Mouse (Mus musculus): ENCODE data around the gene Nt5c1a.

Nt5c1a gene

DNA sequence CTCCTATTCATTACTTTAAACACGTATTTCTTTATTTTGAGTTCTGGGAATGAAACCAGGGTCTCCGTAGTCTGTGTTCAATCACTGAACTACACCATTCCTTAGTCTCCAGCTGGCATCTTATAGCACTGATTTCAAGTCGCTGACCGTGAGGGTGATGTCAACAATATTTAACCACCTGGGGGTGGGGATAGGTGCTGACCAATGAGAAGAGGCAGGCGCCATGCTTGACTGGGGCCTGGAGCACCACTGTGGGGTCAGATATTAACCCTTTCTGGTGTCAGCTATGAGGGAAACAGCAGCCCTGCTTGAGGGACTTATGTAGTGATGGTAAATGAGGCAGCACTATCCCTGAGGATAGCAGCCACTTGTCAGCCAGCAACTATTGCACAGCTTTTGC, 10.1 kb downstream of the Nt5c1a start:
- DNase-seq (ENCODE audit: low spot score in 2 of 2) = no peak

DNA sequence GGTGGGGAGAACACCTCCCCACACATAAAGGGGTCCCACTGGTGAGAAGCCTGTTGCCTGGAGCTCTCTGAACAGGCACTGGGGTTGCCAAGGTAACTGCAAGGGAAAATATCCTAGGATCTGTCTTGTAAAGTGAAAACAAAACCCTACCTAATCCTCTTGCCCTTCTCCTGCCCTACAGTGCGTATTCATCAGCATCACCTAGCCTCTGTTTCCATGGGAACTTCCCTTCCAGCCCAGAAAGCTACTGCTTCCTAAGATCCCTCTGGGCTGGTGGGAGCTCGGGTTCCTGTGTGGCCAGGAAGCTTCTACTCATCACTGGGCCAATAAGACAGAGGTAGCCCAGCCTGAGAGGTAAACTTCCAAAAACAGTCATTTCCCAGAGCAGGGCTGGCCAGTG, 11.0 kb downstream of the Nt5c1a start:
- no peak for DNase-seq (ENCODE audit: low spot score in 2 of 2)

DNA sequence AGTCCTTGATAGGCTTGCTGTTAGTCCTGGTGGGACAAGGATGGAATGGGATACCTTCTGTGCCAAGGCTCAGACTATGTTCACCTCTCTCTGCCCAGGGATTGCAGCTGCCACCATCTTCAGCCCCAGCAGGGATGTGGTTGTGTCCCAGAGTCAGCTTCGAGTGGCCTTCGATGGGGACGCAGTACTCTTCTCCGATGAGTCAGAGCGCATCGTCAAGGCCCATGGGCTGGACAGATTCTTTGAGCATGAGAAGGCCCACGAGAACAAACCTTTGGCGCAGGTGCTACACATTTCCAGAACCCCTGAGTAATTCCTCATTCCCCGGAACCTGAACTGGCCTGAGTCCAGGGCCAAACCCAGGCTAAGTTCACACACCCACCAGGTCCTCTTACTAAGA, 12.7 kb downstream of the Nt5c1a start:
- DNase-seq (ENCODE audit: low spot score in 2 of 2) = no peak

DNA sequence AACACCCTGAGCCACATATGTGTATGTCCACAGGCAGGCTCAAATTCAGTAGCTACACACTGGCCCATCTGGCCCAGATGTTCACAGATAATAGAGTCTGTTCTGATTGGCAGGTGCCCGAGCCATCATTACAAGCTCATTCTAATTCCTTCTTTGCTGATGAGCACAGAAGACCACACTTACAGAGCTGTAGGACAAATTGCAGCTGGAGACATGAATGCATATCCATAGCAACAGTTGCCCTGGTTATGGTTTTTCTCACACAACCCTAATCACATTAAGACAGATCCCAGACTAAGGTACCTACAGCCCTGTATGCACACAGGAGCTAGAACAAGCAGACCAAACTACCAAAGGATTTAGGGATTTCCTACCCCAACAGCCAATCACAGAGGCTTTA, 14.1 kb downstream of the Nt5c1a start:
- DNase-seq (ENCODE audit: low spot score in 2 of 2) = no peak

DNA sequence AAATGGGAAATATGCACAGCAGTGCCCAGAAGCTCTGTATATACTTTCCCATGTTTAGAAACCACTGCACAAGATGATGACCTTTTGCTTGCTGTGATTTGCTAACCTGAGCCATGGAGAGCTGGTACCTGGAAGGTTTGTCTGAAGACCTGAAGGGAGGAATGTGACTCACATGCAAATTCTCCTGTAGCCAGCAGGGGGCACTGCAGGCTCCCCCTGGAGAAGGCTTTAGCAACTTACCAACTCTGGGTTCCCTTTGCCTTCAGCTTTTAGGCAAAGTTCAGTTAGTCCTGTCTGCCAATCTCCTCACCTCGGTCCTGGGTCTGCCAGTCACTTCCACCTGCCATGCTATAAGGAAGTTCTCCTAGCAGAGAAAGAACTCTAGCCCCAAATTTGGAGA, 15.5 kb downstream of the Nt5c1a start:
- DNase-seq (ENCODE audit: low spot score in 2 of 2) = peak in 1 of 2 experiments; percentile 35

DNA sequence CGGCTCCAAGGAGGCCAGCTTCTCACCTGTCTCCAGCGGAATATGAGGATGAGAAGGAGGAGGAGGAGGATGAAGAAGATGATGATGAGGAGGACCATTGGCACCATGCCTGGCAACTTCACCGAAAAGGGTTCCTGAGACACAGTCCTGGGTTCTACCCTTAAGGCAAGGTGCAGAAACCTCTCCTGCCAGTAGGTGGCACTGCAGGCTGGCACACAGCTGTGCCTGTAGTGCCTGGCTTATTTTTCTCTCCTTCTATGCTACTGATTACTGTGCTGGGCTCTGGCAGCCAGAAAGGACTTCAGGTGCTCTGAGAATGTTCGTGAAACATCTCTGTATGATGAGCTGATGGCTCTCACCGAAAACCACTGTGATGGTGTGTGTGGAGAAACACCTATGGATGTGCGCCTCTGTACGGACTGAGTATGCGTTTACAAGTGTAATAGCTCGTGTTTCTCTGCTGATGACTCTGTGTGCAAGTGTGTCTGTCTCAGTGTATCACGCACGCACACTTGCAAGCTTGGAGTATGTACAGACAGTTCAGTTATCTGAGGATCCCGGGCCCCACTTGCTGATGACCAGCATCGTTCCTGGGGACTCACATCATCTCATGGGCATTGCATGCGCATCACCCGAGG, 18.5 kb downstream of the Nt5c1a start:
- DNase-seq (ENCODE audit: low spot score in 2 of 2) = peak; percentile 44 to 48

DNA sequence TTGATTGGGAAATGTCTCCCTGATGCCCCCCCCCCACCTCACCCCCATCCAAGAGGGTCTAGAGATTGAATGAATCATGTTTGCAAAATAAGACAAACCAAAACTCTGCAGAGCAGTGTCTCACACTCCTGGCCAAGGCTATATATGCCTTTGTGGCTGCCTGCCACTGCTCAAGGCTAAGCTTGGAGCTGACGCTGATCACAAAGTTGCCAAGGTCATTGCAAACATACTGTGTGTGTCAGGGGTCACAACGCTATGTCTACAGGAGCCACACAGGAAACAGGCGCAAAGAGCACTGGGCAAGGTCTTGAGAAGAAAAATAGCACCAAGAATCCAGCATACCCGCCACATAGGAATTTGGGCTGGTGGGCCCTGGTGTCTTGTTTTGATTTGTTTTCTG, 19.3 kb downstream of the Nt5c1a start:
- DNase-seq (ENCODE audit: low spot score in 2 of 2) = no peak

DNA sequence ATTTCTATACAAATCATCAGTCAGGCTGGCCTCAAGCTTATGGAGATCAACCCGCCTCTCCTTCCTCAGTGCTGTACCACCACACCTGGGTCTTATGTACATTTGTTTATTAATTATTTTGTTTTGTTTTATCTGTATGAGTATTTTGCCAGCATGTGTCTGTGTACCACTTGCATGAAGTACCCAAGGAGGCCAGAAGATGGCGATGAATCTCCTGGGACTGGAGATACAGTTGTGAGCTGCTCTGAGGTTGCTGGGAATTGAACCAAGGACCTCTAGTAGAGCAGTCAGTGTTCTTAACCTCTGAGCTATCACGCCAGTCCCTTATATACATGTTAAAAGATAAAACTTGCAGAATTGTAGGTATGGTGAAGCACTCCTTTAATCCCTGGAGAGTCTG, 22.0 kb downstream of the Nt5c1a start:
- DNase-seq (ENCODE audit: low spot score in 2 of 2) = no peak

DNA sequence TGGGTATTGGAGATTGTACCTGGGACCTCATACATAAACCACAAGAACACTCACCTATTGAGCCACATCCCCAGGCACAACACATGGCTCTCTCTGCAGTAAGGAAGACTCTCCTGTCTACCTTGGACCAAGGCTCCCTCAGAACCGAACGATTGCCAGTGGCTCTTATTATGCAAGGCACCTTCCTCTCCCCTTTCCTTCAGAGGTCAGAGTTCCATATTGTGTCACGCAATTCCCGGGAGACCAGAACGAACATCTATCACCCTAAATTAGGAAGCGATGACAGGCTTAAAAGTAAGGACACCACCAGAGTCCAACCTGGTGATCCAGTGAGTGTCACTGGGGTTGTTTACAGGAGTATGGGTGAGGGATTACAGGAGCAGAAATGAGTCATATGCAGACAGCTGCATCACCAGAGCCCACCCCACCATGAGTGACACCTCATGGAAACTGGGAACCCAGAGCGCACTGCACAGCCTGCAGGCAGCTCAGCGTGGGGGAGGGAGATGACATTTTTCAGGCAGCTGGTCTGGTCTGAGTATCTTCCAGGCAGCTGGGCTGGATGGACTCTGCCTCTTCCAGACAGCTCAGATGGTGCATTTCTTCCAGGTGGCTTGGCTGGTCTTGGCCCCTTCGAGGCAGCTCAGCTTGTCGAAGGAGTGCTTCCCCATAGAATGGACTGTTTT, 24.6 kb downstream of the Nt5c1a start:
- DNase-seq (ENCODE audit: low spot score in 2 of 2) = no peak

DNA sequence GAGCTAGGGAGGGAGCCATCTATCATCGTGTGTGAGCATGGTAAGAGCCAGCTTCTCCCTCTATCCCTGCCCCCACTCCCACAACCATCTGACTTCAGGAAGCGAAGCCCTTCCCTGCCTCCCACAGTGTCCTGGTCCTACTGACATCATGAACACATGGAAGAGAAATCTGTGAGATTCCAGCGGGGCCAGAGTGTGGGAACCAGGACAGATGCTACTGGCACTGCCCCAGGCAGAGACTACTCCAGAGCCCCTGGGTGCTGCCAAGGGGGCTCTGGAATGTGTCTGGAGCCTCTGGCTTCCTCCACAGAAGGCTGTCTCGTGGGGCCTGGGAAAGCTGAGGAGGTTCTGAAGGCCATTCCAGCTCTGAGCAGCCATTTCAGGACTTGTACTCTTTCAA, 26.4 kb downstream of the Nt5c1a start:
- no peak for DNase-seq (ENCODE audit: low spot score in 2 of 2)

DNA sequence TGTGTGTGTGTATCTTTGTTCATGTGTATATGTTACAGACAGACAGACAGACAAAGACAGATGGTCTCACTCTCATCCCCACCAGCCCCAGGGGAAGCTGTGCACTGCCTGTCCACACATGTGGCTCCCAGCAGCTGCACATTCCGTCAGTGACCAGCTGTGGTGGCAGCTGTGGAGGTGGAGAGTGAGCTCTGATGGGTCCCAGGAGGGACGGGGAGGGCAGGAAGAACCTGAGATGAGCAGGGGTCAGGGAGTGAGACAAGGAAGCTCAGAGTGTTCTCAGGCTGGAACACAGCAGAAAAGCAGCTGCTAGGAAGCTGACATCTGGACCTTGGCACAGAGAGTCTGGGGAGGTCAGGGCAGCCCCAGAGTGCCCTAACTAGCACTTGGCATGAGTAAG, 27.0 kb downstream of the Nt5c1a start:
- DNase-seq (ENCODE audit: low spot score in 2 of 2) = no peak

DNA sequence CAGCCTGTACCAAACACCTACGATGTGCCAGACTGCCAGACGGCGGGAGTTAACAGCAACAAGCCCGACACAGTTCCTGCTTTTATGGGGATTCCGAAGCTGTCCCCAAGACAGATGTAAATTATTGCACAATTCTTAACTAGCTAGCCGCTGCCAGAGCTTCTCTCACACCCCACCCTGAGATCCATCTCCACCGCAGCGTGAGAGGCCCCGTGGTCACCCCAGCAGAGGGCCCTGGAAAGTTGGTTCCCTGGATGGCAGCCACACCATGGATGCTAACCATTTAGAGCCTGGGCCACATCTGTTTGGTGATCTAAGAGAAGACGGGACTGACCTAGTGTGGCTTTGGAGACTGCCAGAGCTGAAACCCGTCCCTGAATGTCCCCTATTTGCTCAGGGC, 27.9 kb downstream of the Nt5c1a start:
- DNase-seq (ENCODE audit: low spot score in 2 of 2) = no peak

DNA sequence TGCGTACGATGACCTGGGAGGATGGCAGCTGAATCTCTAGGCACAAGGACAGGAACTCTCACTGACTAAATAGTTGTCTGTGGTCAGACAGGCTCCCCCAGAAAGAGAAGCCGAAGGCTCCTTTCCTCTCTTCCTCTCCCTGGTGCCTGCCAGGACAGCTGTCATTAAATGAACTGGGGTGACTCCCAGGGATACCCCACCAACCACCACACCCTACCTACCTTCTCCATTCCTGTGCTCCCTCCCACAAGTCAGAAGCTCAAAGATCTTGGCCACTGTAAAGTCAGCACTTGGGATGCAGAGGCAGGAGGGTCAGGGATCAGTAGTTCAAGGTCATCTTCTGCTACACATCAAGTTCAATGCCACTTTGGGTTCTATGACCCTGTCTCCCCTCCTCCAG, 31.5 kb downstream of the Nt5c1a start:
- DNase-seq (ENCODE audit: low spot score in 2 of 2) = no peak

DNA sequence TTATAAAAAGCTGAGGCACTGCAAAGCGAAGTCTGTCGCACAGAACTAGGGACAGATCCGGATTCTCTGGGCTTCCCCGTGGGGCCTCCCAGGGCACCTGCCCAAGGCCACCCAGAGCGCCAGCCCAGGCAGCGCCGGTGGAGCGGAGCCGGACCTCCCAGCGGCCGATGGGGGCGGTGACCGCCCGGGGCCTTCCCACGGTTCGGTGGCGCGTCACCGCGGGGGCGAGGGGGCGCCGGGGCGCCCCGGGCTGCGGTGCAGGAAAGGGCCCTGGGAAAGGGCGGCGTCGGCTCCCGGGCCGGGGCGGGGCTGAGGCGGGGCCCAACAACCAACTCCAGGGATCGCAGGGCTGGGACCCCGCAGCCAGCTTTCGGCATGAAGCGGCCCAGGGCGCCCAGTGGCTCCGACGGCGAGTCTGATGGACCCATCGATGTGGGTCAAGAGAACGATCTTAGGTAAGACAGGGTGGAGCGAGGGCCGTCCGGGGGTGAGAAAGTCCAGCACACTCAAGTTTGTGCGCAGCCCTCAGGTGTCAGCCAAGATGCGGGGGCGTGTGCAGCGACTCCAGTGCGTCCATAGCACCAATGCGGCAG, 32.3 kb downstream of the Nt5c1a start, which contains the start of gene Heyl:
Heyl (plus strand) TSS at position 65 of the 593 bp plus-strand sequence.
- peak in 1 of 2 experiments; percentile 38 for DNase-seq (ENCODE audit: low spot score in 2 of 2)

DNA sequence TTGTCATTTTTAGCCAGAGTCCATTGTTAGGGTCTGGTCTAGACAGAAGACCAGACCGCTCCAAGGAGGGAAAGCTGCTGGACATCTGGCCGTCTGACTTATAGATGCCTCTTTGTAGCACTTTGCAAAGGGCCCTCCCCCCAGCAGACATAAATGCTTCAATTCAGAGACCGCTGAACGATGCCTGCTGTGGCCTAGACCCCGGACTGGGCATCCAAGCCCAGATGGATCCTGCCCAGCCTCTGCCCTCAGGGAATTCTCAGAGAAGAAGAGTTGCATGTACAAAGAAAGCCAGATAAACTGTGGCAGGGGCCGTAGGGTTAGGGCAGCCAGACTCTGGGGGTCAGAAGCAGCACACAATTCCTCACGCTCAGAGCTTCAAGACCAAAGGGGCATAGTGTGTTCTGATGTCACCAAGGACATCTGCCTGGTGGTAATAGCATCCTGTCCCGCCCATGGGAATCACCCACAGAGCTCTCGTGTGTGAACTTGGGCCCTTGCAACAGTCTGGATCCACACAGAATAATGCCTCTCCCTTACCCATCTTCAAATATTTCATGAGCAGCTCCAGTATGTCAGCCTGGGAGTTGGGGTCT, 34.6 kb downstream of the Nt5c1a start:
- no peak for DNase-seq (ENCODE audit: low spot score in 2 of 2)

DNA sequence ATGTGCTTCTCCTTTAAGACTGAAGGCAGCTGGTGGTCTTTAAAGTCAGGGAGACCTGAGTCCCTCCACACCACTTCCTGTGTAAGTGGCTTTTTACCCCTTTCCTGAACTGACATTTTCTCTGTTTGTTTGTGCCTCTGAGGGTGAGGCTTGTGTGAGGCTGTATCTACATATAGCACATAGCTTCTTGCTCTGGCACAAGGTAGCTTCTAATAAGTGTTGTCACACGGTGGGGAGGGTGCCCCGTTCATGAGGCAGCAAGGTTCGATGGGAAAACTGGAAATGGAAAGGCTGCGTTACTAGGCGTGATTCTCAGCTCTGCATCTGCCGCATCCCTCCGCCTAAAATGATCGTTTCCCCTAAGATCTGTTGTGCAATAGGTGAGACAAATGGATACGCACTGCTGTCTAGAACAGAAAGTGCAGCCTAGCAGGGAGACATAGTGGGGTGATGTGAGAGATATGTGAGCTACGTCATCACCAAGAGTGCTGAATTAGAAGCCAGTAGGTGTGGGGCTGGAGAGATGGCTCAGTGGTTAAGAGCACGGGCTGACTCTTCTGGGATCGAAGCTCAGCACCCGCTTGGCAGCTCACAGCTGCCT, 35.2 kb downstream of the Nt5c1a start:
- DNase-seq (ENCODE audit: low spot score in 2 of 2) = no peak

DNA sequence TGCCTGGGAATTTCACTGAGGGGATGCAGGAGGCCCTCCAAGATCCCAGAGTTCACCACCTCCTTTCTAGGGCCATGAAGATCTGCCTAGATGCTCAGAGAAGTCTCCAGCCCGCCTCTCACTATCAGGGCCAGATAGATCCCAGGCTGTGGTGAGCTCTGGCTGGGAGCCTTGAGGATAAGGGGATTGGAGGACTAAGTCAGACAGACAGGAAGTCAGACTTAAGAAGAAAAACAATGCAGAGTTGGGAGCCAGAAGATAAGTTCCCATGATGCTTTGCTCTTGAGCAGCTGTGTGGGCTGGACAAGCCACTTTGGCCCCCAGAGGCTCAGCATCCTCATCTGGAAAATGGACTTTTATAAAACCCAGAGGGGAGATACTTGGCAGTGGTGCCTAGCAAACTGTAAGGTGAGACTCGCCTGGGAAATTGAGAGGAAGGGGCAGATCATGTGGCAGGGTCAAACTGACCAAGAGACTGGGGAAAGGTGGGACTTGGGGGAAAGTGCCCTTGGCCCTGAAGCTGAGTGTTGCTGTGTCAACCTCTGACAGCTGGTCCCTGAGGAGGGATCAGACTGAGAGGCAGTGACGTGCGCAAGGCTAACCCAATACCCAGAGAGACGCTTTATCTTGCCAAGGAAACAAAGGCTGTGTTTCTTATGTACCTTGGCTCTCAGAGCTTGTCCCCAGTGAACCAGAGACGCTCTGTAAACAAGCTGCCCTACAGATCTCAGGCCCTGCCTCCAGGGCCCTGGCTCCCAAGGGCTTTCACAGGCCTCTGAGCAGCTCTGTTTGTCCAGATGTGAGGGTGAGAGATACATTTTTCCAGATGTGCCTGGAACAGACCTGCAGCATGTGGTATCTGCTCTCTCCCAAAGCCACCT, 36.3 kb downstream of the Nt5c1a start:
- DNase-seq (ENCODE audit: low spot score in 2 of 2) = no peak

DNA sequence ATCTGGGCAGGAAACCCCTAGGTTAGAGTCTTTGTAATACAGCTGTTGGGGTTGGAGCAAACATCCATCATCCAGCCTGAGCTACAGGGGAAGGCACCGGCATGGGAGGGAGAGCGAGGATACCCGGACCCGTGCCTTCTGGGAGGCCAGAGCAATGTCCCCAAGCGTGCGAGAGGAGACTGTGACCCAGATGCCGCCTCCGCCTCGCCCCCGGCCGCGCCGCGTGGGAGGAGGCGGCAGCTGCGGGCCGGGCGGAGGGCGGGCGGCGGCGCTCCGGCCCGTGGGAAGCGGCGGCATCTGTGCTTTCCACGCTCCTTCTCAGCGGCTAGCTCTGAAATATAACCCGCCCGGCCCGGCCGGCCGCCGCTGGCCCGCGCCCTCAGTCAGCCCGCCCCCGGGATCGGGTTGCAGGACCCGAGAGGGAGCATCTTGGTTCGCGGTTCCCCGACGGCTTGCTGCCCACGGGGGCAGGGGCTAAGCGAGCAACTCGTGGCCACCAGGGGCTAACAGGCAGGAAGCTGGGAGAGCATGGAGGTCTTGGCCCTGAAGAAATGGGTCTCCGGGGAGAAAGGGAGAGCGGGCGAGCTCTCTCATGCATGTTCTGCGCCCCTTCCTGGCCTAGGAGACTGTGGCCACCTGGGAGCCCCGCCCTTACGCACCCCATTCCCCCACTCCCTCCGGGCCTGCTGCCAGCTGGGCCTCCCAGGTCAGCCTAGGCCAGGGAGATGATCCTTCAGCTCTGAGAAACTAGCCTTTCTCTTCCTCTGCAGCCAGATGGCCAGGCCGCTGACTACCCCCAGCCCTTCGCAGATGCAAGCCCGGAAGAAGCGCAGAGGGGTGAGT, 38.3 kb downstream of the Nt5c1a start:
- DNase-seq (ENCODE audit: low spot score in 2 of 2) = peak in 1 of 2 experiments; percentile 54

DNA sequence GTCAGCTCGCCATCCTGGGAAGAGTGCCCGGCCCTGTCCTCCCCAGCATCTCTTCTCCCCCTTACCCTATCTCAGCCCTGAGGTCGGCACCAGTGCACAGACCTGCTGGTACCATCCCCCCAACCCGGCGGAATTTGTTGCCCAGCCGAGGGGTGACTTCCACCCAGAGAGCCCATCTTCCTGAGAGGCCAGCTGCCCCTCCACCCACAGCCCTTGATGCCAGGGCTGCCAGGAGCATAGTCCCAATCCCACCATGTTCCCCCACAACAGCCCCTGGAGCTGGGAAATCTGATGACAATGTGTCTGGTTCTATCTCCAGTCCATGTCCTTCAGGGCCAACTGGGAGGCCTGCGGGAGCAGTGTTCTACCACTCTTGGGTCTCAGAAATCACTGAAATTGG, 44.9 kb downstream of the Nt5c1a start:
- DNase-seq (ENCODE audit: low spot score in 2 of 2) = no peak

DNA sequence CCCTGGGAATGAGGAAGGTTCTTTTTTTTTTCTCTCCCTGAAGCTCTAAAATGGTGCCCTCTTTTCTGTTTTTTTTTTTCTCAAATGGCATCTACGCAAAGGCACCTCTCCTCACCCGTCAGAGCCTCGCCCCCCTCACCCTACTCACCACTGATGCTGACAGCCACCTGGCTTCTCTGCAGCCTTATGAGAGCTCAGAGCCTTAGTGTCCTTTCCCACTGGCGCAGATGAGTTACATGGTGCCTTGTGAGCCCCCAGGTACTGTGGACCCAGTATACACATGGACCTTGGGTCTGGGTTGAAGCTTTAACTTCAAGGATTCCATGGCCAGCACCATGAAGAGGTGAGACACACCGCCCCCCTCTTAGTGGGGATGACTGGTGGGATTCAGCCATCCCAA, 45.3 kb downstream of the Nt5c1a start:
- no peak for DNase-seq (ENCODE audit: low spot score in 2 of 2)

Data from urinary bladder, postnatal 36 days (tissue).